Mouse (Mus musculus): ENCODE measurements at regions not wholly inside any gene's neighbourhood (a gene's known extent, or its start where the extent isn't known, plus 50 kb on each side); places are given as distances from the start of the nearest gene placed in this dataset.

DNA sequence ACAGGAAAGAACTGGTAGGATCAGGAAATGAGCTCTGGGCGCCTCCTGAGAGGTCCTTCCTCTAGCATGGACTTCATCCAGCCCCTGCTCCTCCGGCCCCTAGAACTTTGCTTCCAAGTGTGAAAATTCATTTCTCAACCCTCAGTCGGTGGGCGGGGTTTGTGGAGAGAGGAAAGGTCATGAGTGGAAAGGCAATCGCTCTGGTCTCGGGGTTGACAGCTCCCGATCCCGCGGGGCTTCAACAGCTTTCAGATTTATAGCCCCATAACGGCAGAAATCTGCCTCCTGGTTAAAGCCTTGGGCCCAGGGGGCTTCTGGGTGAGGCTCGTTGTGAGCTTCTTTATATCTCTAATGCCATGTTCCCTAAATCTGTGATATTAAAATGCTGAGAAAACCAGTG, 184.2 kb upstream of the Spaca1 start:
- TF ChIP-seq POLR2A (IDR thresholded peaks at IDR 0.05; ENCODE audit: extremely low read depth, insufficient read depth, low read length) (no peak), CTCF (IDR thresholded peaks at IDR 0.05; ENCODE audit: extremely low read depth, insufficient read depth, low read length) (no peak)

Data from cortical plate, adult 2 months (tissue).